Mouse (Mus musculus) hindbrain, embryonic 11.5 days (tissue): ENCODE results near the gene 1500015O10Rik. TPM values are rescaled to one million over a fixed set of nuclear protein-coding genes. Genes with fewer than 3 reads are reported as not detected.

Experiments
- ATAC-seq: fragments of 200-750 bp; cut with Nextera tagmentation; 2 replicates; pipeline ENCODE4 v1.8.0; 2017; ENCODE audit warnings: mild to moderate bottlenecking, moderate TSS enrichment, moderate library complexity; ENCODE audit not compliant: low FRiP score
- DNase-seq: peaks from one replicate; pipeline ENCODE4 v3.0.0-alpha.2; 2015; ENCODE audit warnings: low spot score
- H3K27ac ChIP-seq: fragments of 300-500 bp; sonication (generic); 2 replicates; pipeline ENCODE4 v1.5.1; 2014; ENCODE audit warnings: mild to moderate bottlenecking, low read depth, low read length
- H3K27me3 ChIP-seq: fragments of 300-500 bp; sonication (generic); 2 replicates; pipeline ENCODE4 v1.6.1; 2014; ENCODE audit warnings: mild to moderate bottlenecking, low read length, moderate library complexity, mixed read lengths; ENCODE audit not compliant: control insufficient read depth, insufficient read depth
- H3K36me3 ChIP-seq: fragments of 300-500 bp; sonication (generic); 2 replicates; pipeline ENCODE4 v1.6.1; 2014; ENCODE audit warnings: mild to moderate bottlenecking, low read length, moderate library complexity, mixed read lengths; ENCODE audit not compliant: control insufficient read depth, insufficient read depth
- H3K4me1 ChIP-seq: fragments of 300-500 bp; sonication (generic); replicated peaks from 2 replicates; pipeline ENCODE4 v1.6.1; 2014; ENCODE audit warnings: low read length, mixed read lengths; ENCODE audit not compliant: control insufficient read depth, insufficient read depth
- H3K4me2 ChIP-seq: fragments of 300-500 bp; sonication (generic); replicated peaks from 2 replicates; pipeline ENCODE4 v1.6.1; 2014; ENCODE audit warnings: mild to moderate bottlenecking, low read depth, low read length
- H3K4me3 ChIP-seq: fragments of 300-500 bp; sonication (generic); 2 replicates; pipeline ENCODE4 v1.5.1; 2014; ENCODE audit warnings: low read depth, low read length
- H3K9ac ChIP-seq: fragments of 300-500 bp; sonication (generic); 2 replicates; pipeline ENCODE4 v1.6.1; 2014; ENCODE audit warnings: low read depth, low read length
- H3K9me3 ChIP-seq: fragments of 300-500 bp; sonication (generic); 2 replicates; pipeline ENCODE4 v1.6.1; 2016; ENCODE audit warnings: low read length; ENCODE audit not compliant: control insufficient read depth
- WGBS: fragments of 180-500 bp; shearing (Covaris S2); extraction: QIAGEN DNeasy Blood & Tissue Kit; methylation state at CpG from one replicate; pipeline ENCODE4 v1.1.7; 2014; 5-methylcytosine and 5-hydroxymethylcytosine counted together
- polyA plus RNA-seq: library from polyadenylated mRNA; unstranded; fragments of >200 nt; fragmentation: Nextera tagmentation; extraction: Ambion mirVana; gene quantifications from 2 replicates; pipeline ENCODE4 v1.2.1, GENCODE M21; 2014

The 1500015O10Rik gene
- polyA plus RNA-seq: 5.7 and 6.3 TPM in 2 replicates

GRCm38 (mm10) chr1:43730491-43730924, at the start of gene 1500015O10Rik:
Gene 1500015O10Rik, plus strand, starts transcription at chr1:43730602.
- no peaks in the 10 kb centered on the region for H3K27me3 ChIP-seq
- H3K27ac ChIP-seq: no peak within 1 kb of the TSS
- H3K36me3 ChIP-seq: no peaks in the 10 kb centered on the region
- no peak for ATAC-seq
- WGBS: 66% methylated on average over 16 of the region's 16 CpGs
- H3K9ac ChIP-seq: no peak within 1 kb of the TSS
- H3K4me3 ChIP-seq: no peak within 1 kb of the TSS
- no peaks in the 10 kb centered on the region for H3K4me1 ChIP-seq
- H3K4me2 ChIP-seq: no peak within 1 kb of the TSS
- H3K9me3 ChIP-seq: no peaks in the 10 kb centered on the region
- DNase-seq: no peak

DNA sequence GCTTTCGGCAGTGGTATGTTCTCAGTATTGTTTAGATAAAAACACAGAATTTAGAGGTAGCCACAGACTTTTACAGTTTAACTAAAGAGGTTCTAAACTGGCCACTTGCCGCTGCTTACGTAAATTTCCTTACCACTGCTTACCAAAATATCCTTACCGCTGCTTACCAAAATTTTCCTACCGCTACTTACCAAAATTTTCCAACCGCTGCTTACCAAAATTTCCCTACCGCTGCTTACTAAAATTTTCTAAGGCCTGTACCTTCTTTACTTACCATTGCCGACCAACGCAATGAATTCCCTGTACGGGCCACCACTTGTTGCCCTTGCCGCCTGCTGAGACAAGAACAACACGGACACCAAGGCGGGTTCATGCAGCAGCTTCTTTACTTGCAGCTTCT, 40.4 kb upstream of the 1500015O10Rik start:
- Histone ChIP-seq H3K4me1 (no peaks in the 10 kb centered on the region), H3K9me3 (no peaks in the 10 kb centered on the region), H3K27me3 (no peaks in the 10 kb centered on the region), H3K4me2 (no peak overlapping the region), H3K27ac (no peak overlapping the region), H3K4me3 (no peak overlapping the region), H3K9ac (no peak overlapping the region), H3K36me3 (no peaks in the 10 kb centered on the region)
- 89% methylated on average over 13 of the region's 13 CpGs for WGBS
- DNase-seq (no peak), ATAC-seq (no peak)

GRCm38 (mm10) chr1:43690507-43690906, 39.9 kb upstream of the 1500015O10Rik start:
- H3K9me3 ChIP-seq: no peaks in the 10 kb centered on the region
- no peak overlapping the region for H3K9ac ChIP-seq
- H3K4me2 ChIP-seq: no peak overlapping the region
- H3K27ac ChIP-seq: no peak overlapping the region
- DNase-seq (no peak), ATAC-seq (no peak)
- H3K4me3 ChIP-seq: no peak overlapping the region
- H3K36me3 ChIP-seq: no peaks in the 10 kb centered on the region
- H3K4me1 ChIP-seq: 0 out of 2 replicates have a peak, but pooled peaks cover 3% of the 10 kb centered on the region
- 97% methylated on average over 15 of the region's 15 CpGs for WGBS
- no peaks in the 10 kb centered on the region for H3K27me3 ChIP-seq

- H3K4me3 ChIP-seq: no peak overlapping the region
- no peaks in the 10 kb centered on the region for H3K27me3 ChIP-seq
- no peak overlapping the region for H3K4me2 ChIP-seq
- 82% methylated on average over 3 of the region's 3 CpGs for WGBS
- ATAC-seq (no peak), DNase-seq (no peak)
- 0 out of 2 replicates have a peak, but pooled peaks cover 3% of the 10 kb centered on the region for H3K4me1 ChIP-seq
- H3K36me3 ChIP-seq: no peaks in the 10 kb centered on the region
- H3K9me3 ChIP-seq: no peaks in the 10 kb centered on the region
- H3K9ac ChIP-seq: no peak overlapping the region
- no peak overlapping the region for H3K27ac ChIP-seq
These were observed 36.3 kb upstream of the 1500015O10Rik start for GRCm38 (mm10) chr1:43694076-43694475.

- H3K4me1 ChIP-seq: 0 out of 2 replicates have a peak, but pooled peaks cover 3% of the 10 kb centered on the region
- H3K4me2 ChIP-seq: no peak overlapping the region
- H3K36me3 ChIP-seq: no peaks in the 10 kb centered on the region
- H3K27ac ChIP-seq: 0 out of 2 replicates have a peak overlapping the region, but pooled peaks have one; percentile 24
- WGBS: 56% methylated on average over 6 of the region's 6 CpGs
- ATAC-seq (peak; percentile 49; the same call in 1 of the 2 replicates), DNase-seq (peak; percentile 17)
- H3K4me3 ChIP-seq: no peak overlapping the region
- H3K27me3 ChIP-seq: no peaks in the 10 kb centered on the region
- no peaks in the 10 kb centered on the region for H3K9me3 ChIP-seq
- no peak overlapping the region for H3K9ac ChIP-seq
These were observed 35.4 kb upstream of the 1500015O10Rik start for GRCm38 (mm10) chr1:43694851-43695545.

- ATAC-seq: peak; percentile 84
- H3K4me2 ChIP-seq: no peak overlapping the region
- H3K36me3 ChIP-seq: no peaks in the 10 kb centered on the region
- peak; percentile 48 for DNase-seq
- 0 out of 2 replicates have a peak, but pooled peaks cover 3% of the 10 kb centered on the region for H3K4me1 ChIP-seq
- H3K9ac ChIP-seq: no peak overlapping the region
- 0 out of 2 replicates have a peak overlapping the region, but pooled peaks have one; percentile 27 for H3K27ac ChIP-seq
- no peaks in the 10 kb centered on the region for H3K27me3 ChIP-seq
- no peaks in the 10 kb centered on the region for H3K9me3 ChIP-seq
- 12% methylated on average over 4 of the region's 4 CpGs for WGBS
- H3K4me3 ChIP-seq: no peak overlapping the region
These were observed 31.8 kb upstream of the 1500015O10Rik start for GRCm38 (mm10) chr1:43698577-43699000.

- Histone ChIP-seq H3K36me3 (no peaks in the 10 kb centered on the region), H3K4me3 (no peak overlapping the region), H3K9ac (no peak overlapping the region), H3K4me1 (no peaks in the 10 kb centered on the region), H3K27ac (no peak overlapping the region), H3K4me2 (no peak overlapping the region), H3K27me3 (no peaks in the 10 kb centered on the region), H3K9me3 (no peaks in the 10 kb centered on the region)
- DNase-seq (no peak), ATAC-seq (no peak)
- WGBS: 94% methylated on average over 2 of the region's 2 CpGs
These were observed 15.6 kb upstream of the 1500015O10Rik start for GRCm38 (mm10) chr1:43714841-43715240.

DNA sequence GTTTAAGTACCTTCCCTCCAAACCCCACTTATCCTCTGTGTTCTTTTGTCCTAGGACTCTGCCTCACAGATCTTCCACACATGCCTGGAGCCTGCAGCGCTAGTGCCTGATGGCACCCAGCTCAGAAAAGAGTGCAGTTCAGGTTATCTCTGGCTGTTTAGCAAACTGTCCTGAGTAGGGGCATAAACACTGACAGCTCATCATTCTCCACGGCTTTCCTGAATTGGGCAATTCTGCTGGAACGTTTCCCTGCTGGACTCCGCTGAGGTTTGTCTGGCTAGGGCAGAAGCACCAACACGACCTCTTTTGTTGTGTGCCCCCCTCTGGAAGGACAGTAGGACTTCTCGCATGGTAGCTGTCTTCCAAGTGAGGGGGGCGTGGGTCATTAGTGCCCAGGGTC, 12.4 kb upstream of the 1500015O10Rik start:
- H3K27me3 ChIP-seq: no peaks in the 10 kb centered on the region
- H3K4me2 ChIP-seq: no peak overlapping the region
- no peak for DNase-seq
- no peak overlapping the region for H3K4me3 ChIP-seq
- WGBS: 78% methylated on average over 7 of the region's 7 CpGs
- no peak overlapping the region for H3K9ac ChIP-seq
- H3K36me3 ChIP-seq: no peaks in the 10 kb centered on the region
- H3K9me3 ChIP-seq: no peaks in the 10 kb centered on the region
- no peak for ATAC-seq
- no peak overlapping the region for H3K27ac ChIP-seq
- H3K4me1 ChIP-seq: no peaks in the 10 kb centered on the region

DNA sequence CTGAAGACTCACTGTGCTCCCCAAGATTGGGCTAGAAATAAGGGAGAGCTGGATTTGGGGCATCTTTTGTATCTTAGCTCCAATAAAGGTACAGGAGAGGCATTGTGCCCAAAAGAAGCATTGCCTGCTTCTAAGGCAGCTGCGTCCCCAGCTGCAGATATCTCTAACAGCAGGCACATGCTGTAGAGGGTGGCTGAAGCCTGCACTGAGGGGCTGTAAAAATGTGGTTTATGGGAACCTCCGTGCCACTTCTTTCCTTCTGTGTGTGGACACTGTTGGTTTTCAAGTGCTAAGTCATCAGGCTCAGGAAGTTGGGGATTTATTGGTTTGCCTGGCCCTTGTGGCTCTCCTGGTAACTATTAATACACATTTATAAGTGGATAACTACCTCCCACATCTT, 11.6 kb upstream of the 1500015O10Rik start:
- H3K27me3 ChIP-seq: no peaks in the 10 kb centered on the region
- no peak overlapping the region for H3K4me2 ChIP-seq
- no peak for ATAC-seq
- H3K4me1 ChIP-seq: no peaks in the 10 kb centered on the region
- no peak overlapping the region for H3K27ac ChIP-seq
- DNase-seq: no peak
- no peak overlapping the region for H3K9ac ChIP-seq
- 84% methylated on average over 2 of the region's 2 CpGs for WGBS
- H3K9me3 ChIP-seq: no peaks in the 10 kb centered on the region
- no peak overlapping the region for H3K4me3 ChIP-seq
- no peaks in the 10 kb centered on the region for H3K36me3 ChIP-seq
